Mouse (Mus musculus): ENCODE results near the gene Syngr2. TPM values are rescaled to one million over a fixed set of nuclear protein-coding genes. Genes with fewer than 3 reads are reported as not detected.

Syngr2 gene
- total RNA-seq, 2 experiments from 2014 or later, result 109 to 119 TPM

GRCm38 (mm10) chr11:117854241-117854640 is 44.8 kb downstream of the Syngr2 start:
- intact Hi-C loops (cut with DNase I), result no loop called here
- DNase-seq, result no peak

GRCm38 (mm10) chr11:117855360-117855759 is 45.9 kb downstream of the Syngr2 start:
- intact Hi-C loops (cut with DNase I), result no loop called here

GRCm38 (mm10) chr11:117855975-117856374 is 46.5 kb downstream of the Syngr2 start:
- intact Hi-C loops (cut with DNase I), result no loop called here
- no peak for DNase-seq

More at GRCm38 (mm10) chr11:117855360-117855759, 45.9 kb downstream of the Syngr2 start:
- DNase-seq, result no peak

DNA sequence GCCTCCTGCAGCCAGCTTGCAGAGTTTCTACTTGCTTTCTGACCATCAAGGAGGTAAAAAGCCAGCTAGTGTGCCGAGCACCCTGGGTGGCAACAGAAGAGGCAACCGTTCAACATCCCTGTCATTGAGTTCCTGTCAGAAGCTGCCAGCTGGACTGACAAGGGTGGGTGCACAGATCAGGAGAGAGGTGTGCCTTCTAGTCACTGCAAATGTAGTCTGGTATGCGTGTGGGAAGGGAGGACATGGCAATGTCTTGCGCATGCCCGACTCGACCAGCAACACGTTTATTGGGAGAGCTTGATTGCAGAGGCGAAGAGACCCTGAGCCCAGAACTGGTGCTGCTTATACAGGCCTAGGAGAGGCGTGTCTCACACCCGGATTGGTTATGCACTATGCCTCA is 48.0 kb downstream of the Syngr2 start:
- intact Hi-C loops (cut with DNase I), result no loop called here
- no peak for DNase-seq

- no peak for DNase-seq
- intact Hi-C loops (cut with DNase I), result no loop called here
Measured at GRCm38 (mm10) chr11:117858392-117858791, 48.9 kb downstream of the Syngr2 start.

DNA sequence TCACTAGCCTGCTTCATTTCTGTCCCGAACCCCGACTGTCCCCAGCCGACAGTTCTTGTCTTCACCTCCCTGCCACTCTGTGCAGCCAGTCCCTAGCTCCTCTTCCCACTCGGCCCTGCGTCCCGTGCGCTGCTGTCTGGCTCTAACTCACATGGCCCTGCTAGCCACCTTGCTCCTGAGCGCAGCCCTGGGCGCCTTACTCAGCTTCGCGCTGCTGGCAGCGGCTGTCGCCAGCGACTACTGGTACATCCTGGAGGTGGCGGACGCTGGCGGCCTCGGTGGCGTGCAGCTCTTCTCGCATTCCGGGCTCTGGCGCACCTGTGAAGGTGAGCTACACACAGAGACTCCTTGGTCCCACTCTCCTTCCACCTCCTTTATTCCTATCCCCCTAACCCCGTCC is 51.1 kb downstream of the Syngr2 start, which contains the start of gene Tmem235:
Gene Tmem235, plus strand, starts transcription at position 152 of the 400 bp plus-strand sequence.
- intact Hi-C loops (cut with DNase I), result no loop called here
- no peak for DNase-seq

GRCm38 (mm10) chr11:117863174-117863856 is 53.8 kb downstream of the Syngr2 start:
- no peak for DNase-seq
- intact Hi-C loops (cut with DNase I), result no loop called here

Other genes starting within 250 kb of the Syngr2 start
- gene Tnrc6c, start 155.4 kb upstream of the Syngr2 start, total RNA-seq (2021), result 10 to 100 TPM; 28.1 to 34.1 TPM
- 1 to 10 TPM; 4.0 to 4.1 TPM for gene Tmc8, start 27.6 kb upstream of the Syngr2 start, total RNA-seq (2021)
- 10 to 100 TPM; 11.2 to 18.4 TPM for gene Tmc6, start 27.5 kb upstream of the Syngr2 start, total RNA-seq (2021)
- not detected for gene 6030468B19Rik, start 12.0 kb upstream of the Syngr2 start, total RNA-seq (2021)
- gene Gm20708, start within 50 bp of the Syngr2 start, total RNA-seq (2021), result 1 to 10 TPM in 1 of 2 experiments, not detected in 1; 1.1 TPM
- 1 to 10 TPM; 3.1 TPM for gene Afmid, start 16.3 kb downstream of the Syngr2 start, total RNA-seq (2021)
- 1 to 10 TPM; 2.0 to 3.0 TPM for gene Tk1, start 16.4 kb downstream of the Syngr2 start, total RNA-seq (2021)
- gene Birc5, start 39.6 kb downstream of the Syngr2 start, total RNA-seq (2021), result 1 to 10 TPM in 1 of 2 experiments, under 1 TPM in 1; 0.80 to 1.1 TPM
- gene Tmem235, start 51.1 kb downstream of the Syngr2 start, total RNA-seq (2021), result not detected
- gene Tha1, start 63.8 kb downstream of the Syngr2 start, total RNA-seq (2021), result 1 to 10 TPM; 6.9 to 8.2 TPM
- 1 to 10 TPM; 3.4 to 3.8 TPM for gene Socs3, start 160.4 kb downstream of the Syngr2 start, total RNA-seq (2021)
- 10 to 100 TPM; 17.8 to 20.0 TPM for gene Pgs1, start 176.6 kb downstream of the Syngr2 start, total RNA-seq (2021)

All from heart, postnatal 36 days (tissue).